Mouse (Mus musculus): ENCODE data around the gene Tnp2. TPM values are rescaled to one million over a fixed set of nuclear protein-coding genes. Genes with fewer than 3 reads are reported as not detected.
"Not testable (repeated sequence)": the region's sequence is repeated elsewhere in the genome, so short reads cannot be mapped to it uniquely, and the experiment has no call there.

The Tnp2 gene
- polyA plus RNA-seq, 1 experiment from 2014 or later: not detected

DNA sequence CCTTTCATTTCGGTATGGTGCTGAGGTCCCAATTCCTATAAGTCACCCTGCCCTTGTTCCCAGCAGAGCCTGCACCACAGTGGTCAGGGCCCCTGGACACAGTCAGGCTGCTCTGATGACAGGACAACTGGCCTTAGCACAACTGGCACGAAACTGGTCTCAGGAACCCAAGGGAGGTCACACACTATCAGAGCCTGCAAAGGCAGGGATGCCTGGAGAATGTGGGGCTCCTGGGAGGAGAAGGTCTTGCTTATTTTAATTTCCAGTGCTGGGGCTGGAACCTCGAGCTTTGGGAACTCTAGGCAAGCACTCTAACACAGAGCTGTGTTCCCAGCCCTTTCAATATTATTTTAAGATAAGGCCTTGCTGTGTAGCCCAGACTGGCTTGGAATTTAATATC lies 31.5 kb upstream of the Tnp2 start:
- Histone ChIP-seq H3K9me3 (no peaks in the 10 kb centered on the region), H3K4me1 (replicated peaks) (peaks cover 8% of the 10 kb centered on the region; the same call in 1 of the 2 replicates), H3K9ac (no peak overlapping the region), H3K4me3 (replicated peaks) (no peak overlapping the region), H3K27ac (no peak overlapping the region), H3K36me3 (no peaks in the 10 kb centered on the region), H3K4me2 (replicated peaks) (no peak overlapping the region), H3K27me3 (replicated peaks) (no peaks in the 10 kb centered on the region)
- ATAC-seq: no peak
- WGBS: 74% methylated on average over 3 of the region's 3 CpGs

DNA sequence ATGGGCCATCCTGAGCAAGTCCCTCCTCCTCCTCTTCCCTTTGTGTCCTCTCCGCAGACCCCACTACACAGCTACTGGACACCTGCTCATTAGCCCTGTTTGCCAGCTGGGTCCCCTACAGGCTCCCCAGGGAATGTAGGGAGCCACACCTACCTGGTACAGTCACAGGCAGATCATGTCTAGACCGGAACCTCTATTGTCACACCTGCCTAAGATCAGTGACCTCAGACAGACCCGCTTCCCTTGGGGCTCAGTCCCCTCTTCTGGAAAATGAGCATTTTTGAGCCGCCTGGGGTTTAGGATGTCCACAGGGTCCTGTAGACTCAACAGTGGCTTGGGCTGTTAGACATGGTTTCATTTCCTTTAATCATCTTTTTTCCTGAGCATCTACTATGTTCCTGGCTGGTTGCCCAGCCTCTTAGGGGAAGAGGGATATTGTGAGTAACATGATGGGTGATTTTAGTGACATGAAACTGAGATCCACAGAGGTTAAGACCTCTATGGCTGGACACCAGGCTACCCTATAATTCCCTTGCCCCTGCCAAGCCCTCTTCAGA lies 30.2 kb upstream of the Tnp2 start:
- Histone ChIP-seq H3K9me3 (no peaks in the 10 kb centered on the region), H3K4me1 (replicated peaks) (peaks cover 8% of the 10 kb centered on the region; the same call in 1 of the 2 replicates), H3K27me3 (replicated peaks) (no peaks in the 10 kb centered on the region), H3K9ac (no peak overlapping the region), H3K36me3 (no peaks in the 10 kb centered on the region), H3K4me3 (replicated peaks) (no peak overlapping the region), H3K27ac (no peak overlapping the region), H3K4me2 (replicated peaks) (no peak overlapping the region)
- 79% methylated on average over 4 of the region's 4 CpGs for WGBS
- no peak for ATAC-seq

DNA sequence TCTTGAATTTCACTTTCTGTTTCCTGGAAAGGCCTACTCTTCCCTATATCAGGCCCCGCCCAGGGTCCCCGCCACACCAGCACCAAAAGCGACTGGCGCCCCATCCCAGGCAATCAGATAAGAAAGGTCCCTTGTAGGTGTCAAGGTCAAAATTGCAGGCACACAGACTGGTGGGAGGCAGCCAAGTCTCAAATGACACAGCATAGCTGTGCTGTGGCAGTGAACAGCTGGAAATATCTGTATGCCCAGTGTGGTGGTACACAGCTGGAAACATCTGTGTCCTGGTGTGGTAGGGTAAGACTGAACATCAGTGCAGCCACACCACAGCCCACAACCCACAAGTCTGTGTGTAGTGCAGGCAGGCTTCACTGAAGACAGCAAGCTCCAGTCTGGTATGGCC lies 26.4 kb upstream of the Tnp2 start:
- peak; percentile 29; the same call in 1 of the 2 replicates for ATAC-seq
- H3K36me3 ChIP-seq: no peaks in the 10 kb centered on the region
- H3K27me3 ChIP-seq (replicated peaks): no peaks in the 10 kb centered on the region
- no peak overlapping the region for H3K4me3 ChIP-seq (replicated peaks)
- H3K9ac ChIP-seq: no peak overlapping the region
- H3K27ac ChIP-seq: no peak overlapping the region
- 57% methylated on average over 4 of the region's 4 CpGs for WGBS
- H3K4me2 ChIP-seq (replicated peaks): no peak overlapping the region
- H3K9me3 ChIP-seq: no peaks in the 10 kb centered on the region
- 0 out of 2 replicates have a peak, but pooled peaks cover 3% of the 10 kb centered on the region for H3K4me1 ChIP-seq (replicated peaks)

DNA sequence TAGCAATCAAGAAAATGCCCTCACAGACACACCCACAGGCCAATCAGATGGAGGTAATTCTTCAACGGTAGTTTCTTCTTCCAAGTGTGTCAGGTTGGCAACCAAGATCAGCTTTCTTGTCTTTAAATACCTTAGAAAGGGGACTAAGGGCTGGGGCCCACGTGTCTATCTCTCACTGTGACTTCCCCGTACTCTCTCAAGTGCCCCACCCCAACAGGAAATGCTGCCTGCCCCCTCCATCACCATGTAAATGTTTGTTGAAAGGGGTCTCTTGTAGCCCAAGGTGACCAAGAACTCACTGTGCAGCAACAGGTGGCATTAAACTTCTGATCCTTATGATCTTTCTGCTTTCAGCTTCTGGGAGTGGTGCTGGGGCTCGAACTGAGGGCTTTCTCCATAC lies 25.3 kb upstream of the Tnp2 start:
- H3K9me3 ChIP-seq: no peaks in the 10 kb centered on the region
- H3K9ac ChIP-seq: no peak overlapping the region
- H3K4me3 ChIP-seq (replicated peaks): no peak overlapping the region
- ATAC-seq: no peak
- H3K4me2 ChIP-seq (replicated peaks): no peak overlapping the region
- WGBS: 75% methylated on average over 4 of the region's 4 CpGs
- 0 out of 2 replicates have a peak, but pooled peaks cover 3% of the 10 kb centered on the region for H3K4me1 ChIP-seq (replicated peaks)
- H3K27ac ChIP-seq: no peak overlapping the region
- no peaks in the 10 kb centered on the region for H3K36me3 ChIP-seq
- no peaks in the 10 kb centered on the region for H3K27me3 ChIP-seq (replicated peaks)

DNA sequence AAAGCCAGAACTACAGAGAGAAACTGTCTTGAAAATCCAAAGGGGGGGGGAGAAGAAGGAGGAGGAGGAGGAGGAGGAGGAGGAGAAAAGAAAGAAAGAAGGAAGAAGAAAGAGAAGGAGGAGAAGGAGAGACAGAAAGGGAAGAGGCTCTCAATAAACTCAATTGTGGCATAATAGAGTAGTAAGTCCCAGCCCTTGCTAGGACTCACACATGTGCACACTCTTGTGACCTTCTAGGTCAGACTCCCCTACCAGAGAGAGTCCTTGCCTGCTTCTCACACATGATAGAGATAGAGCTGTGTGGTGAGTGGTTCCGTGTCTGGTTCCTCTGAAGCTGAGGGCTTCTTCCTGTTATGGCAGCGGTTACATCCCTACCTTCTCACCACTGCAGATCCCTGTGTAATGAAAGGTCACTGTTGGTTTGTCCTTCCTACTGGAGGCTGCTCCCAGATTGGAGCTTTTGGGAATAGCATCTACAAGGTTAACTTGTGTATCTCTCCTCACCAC lies 24.5 kb upstream of the Tnp2 start, which contains the start of gene Gm11172:
Gene Gm11172 (plus strand): TSS at position 51 of the 507 bp plus-strand sequence.
- no peaks in the 10 kb centered on the region for H3K27me3 ChIP-seq (replicated peaks)
- H3K4me3 ChIP-seq (replicated peaks): no peak within 1 kb of the TSS
- 94% methylated on average over 2 of the region's 2 CpGs for WGBS
- no peak within 1 kb of the TSS for H3K27ac ChIP-seq
- H3K9ac ChIP-seq: no peak within 1 kb of the TSS
- no peaks in the 10 kb centered on the region for H3K36me3 ChIP-seq
- no peak within 1 kb of the TSS for H3K4me2 ChIP-seq (replicated peaks)
- no peaks in the 10 kb centered on the region for H3K4me1 ChIP-seq (replicated peaks)
- H3K9me3 ChIP-seq: no peaks in the 10 kb centered on the region
- no peak for ATAC-seq

DNA sequence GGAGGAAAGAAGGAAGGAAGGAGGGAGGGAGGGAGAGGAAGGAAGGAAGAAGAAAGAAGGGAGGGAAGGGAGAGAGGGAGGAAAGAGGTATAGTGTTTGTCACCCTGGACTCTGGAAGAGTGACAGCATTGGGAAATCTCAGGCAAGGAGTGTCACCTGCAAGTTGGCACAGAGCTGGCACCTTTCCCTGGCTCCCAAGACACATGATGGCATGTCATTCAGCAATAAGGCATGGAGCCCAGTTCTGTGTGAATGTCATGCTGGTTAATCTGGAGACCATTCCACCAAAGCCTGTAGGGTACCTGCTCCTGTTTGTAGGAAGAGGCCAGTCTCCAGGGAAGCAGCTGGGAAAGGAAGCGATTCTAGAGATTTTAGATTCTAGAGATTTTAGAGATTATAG lies 21.9 kb upstream of the Tnp2 start:
- Histone ChIP-seq H3K27ac (no peak overlapping the region), H3K36me3 (no peaks in the 10 kb centered on the region), H3K27me3 (replicated peaks) (no peaks in the 10 kb centered on the region), H3K4me1 (replicated peaks) (no peaks in the 10 kb centered on the region), H3K9me3 (no peaks in the 10 kb centered on the region), H3K4me3 (replicated peaks) (no peak overlapping the region), H3K9ac (no peak overlapping the region), H3K4me2 (replicated peaks) (no peak overlapping the region)
- ATAC-seq: no peak
- 88% methylated on average over 1 of the region's 1 CpGs for WGBS

DNA sequence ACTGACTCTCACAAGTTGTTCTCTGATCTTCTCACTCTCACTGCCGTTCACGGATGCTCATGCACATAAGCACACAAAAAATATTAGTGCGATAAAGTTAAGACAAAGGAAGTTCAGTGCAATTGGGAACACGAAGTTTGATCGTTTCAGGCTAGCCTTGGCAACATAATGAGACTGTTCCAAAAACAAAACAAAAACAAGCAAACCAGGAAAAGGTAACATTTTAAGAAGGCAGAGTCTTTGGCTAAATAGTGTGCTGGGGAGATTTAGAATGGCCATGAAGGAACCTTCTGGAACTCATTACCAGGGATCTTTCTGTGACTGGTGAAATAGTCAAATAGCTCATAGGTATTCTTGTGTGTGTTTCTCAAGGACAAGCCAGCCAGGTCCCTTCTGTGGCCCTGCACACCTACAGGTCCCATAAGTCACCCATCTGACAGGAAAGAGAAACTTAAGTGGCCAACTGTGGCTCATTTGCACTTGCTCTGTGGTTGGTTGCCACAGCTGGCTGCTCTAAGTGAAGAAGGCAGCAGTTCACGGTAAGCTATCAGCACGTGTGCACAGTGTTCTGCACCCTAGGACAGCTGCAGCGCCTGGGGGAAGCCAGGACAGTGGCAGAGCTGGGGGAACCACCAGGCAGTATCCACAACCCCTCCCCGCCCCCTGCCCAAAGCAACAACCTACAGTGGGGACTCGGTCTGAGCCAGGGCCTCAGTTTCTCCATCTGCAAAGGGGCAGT lies 17.5 kb upstream of the Tnp2 start, which contains the start of gene Prm1:
Gene Prm1 (minus strand): TSS at position 51 of the 739 bp plus-strand sequence.
- no peak within 1 kb of the TSS for H3K9ac ChIP-seq
- H3K27ac ChIP-seq: no peak within 1 kb of the TSS
- 85% methylated on average over 10 of the region's 10 CpGs for WGBS
- no peaks in the 10 kb centered on the region for H3K27me3 ChIP-seq (replicated peaks)
- no peak within 1 kb of the TSS for H3K4me2 ChIP-seq (replicated peaks)
- no peak within 1 kb of the TSS for H3K4me3 ChIP-seq (replicated peaks)
- ATAC-seq: no peak
- no peaks in the 10 kb centered on the region for H3K9me3 ChIP-seq
- H3K36me3 ChIP-seq: no peaks in the 10 kb centered on the region
- no peaks in the 10 kb centered on the region for H3K4me1 ChIP-seq (replicated peaks)

DNA sequence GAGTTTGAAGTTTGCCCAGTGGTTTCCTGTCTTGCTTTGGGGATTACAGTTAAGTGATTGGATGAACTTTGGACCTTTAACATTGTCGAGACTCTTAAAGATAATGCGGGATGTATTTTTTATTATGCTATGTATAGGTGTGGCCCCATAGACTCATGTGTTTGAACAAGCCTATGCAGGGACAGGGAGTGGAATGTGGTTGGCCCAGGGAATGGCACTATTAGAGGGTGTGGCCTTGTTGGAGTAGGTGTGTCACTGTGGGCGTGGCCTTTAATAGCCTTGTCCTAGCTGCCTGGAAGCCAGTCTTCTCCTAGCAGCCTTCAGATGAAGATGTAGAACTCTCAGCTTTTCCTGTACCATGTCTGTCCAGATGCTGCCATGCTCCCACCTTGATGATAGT lies 14.0 kb upstream of the Tnp2 start:
- peak; percentile 95 for ATAC-seq
- H3K4me2 ChIP-seq (replicated peaks); H3K36me3 ChIP-seq; H3K9ac ChIP-seq; H3K4me1 ChIP-seq (replicated peaks); H3K4me3 ChIP-seq (replicated peaks); H3K27ac ChIP-seq; H3K27me3 ChIP-seq (replicated peaks); H3K9me3 ChIP-seq: not testable (repeated sequence)
- whole genome bisulfite sequencing: 65% methylated on average over 3 of the region's 3 CpGs

DNA sequence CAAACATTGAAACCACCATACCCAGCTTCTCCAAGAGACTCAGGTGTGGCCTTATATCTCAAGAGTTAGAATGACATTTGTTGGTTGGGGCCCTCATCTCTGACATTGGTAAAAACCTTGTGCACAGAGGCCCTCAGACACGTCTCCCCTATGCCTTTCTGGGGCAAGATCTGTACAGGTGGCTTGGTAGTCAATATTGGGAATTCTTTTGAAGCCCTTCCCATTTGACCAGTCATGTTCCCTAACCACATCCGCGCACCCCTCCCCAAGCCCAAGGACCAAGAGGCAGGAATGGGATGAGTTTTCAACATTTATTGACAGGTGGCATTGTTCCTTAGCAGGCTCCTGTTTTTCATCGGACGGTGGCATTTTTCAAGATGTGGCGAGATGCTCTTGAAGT lies 7.6 kb upstream of the Tnp2 start, which contains the start of gene Prm2:
Gene Prm2 (minus strand): TSS at position 101 of the 400 bp plus-strand sequence.
- H3K4me2 ChIP-seq (replicated peaks): no peak within 1 kb of the TSS
- ATAC-seq: no peak
- no peak within 1 kb of the TSS for H3K9ac ChIP-seq
- no peaks in the 10 kb centered on the region for H3K36me3 ChIP-seq
- no peaks in the 10 kb centered on the region for H3K4me1 ChIP-seq (replicated peaks)
- peaks cover 18% of the 10 kb centered on the region for H3K27me3 ChIP-seq (replicated peaks)
- H3K4me3 ChIP-seq (replicated peaks): no peak within 1 kb of the TSS
- WGBS: 75% methylated on average over 6 of the region's 6 CpGs
- H3K9me3 ChIP-seq: no peaks in the 10 kb centered on the region
- H3K27ac ChIP-seq: no peak within 1 kb of the TSS

DNA sequence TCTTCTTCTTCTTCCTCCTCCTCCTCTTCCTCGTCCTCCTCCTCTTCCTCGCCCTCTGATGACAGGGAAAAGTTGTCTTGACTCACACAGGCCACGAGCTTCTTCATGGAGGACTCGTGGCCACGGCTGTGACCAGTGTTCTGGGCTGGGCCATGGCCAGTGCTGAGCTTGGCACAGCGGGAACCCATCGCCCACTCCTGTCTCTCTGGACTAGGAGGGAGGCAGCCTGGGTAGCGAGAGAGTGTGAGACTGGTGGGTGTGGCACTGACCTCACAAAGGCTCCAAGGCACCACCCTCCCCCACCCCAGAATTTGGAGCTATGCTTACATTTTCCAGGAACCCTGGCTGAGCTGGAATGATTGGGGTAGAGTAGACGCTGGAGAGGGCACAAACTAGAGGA lies 2.2 kb upstream of the Tnp2 start, which contains the start of gene Prm3:
Gene Prm3 (minus strand): TSS at position 213 of the 400 bp plus-strand sequence.
- Histone ChIP-seq H3K4me3 (replicated peaks) (no peak within 1 kb of the TSS), H3K9me3 (no peaks in the 10 kb centered on the region), H3K27ac (no peak within 1 kb of the TSS), H3K9ac (no peak within 1 kb of the TSS), H3K27me3 (replicated peaks) (peaks cover 1% of the 10 kb centered on the region; the same call in 1 of the 2 replicates), H3K4me1 (replicated peaks) (peaks cover 5% of the 10 kb centered on the region; the same call in 1 of the 2 replicates), H3K4me2 (replicated peaks) (no peak within 1 kb of the TSS), H3K36me3 (no peaks in the 10 kb centered on the region)
- WGBS: 72% methylated on average over 9 of the region's 9 CpGs
- no peak for ATAC-seq

DNA sequence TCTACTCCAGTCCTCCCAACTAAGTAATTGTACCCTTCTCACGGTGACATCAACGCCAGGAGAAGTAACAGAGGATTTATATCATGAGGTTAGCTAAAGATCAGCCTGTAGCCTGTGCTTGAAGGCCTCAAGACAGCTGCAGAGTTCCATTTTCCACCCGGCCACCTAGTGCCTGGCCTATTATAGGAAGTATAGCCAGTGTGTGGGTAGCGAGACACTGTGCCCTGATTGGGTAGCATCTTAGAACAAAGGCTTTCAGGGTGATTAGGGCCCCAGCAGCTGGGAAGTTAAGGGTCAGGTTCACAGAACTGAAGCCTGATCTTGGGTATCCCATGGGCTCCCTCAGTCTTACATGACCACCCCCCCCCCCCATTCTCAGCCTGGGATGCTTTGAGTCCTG lies 406 bp upstream of the Tnp2 start:
- Histone ChIP-seq H3K4me3 (replicated peaks) (no peak overlapping the region), H3K4me2 (replicated peaks) (no peak overlapping the region), H3K4me1 (replicated peaks) (peaks cover 12% of the 10 kb centered on the region; the same call in 1 of the 2 replicates), H3K9me3 (no peaks in the 10 kb centered on the region), H3K27ac (no peak overlapping the region), H3K9ac (no peak overlapping the region), H3K36me3 (no peaks in the 10 kb centered on the region), H3K27me3 (replicated peaks) (no peaks in the 10 kb centered on the region)
- 80% methylated on average over 4 of the region's 4 CpGs for WGBS
- ATAC-seq: no peak

DNA sequence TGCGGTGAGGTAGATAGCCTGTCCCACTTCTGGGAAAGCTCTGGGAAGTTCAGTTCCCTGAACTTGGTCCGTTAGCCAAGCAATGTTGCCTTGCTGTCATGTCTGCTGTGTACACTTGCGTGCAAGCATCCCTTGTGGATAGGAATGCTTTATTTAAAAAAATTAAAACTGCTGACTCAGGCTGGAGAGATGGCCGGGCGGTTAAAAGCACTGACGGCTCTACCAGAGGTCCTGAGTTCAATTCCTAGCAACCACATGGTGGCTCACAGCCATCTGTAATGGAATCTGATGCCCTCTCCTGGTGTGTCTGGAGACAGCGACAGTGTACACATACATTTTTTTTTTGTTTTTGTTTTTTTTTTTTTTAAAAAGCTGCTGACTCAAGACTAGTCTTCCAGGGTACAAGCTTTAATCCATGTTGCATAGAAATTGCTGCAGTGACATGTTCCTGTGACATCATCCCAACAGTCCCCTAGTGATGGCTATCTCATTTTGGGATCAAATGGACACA lies 857 bp downstream of the Tnp2 start:
- H3K4me1 ChIP-seq (replicated peaks): peaks cover 24% of the 10 kb centered on the region
- no peaks in the 10 kb centered on the region for H3K27me3 ChIP-seq (replicated peaks)
- ATAC-seq: no peak
- H3K9ac ChIP-seq: no peak overlapping the region
- H3K9me3 ChIP-seq: no peaks in the 10 kb centered on the region
- no peak overlapping the region for H3K27ac ChIP-seq
- no peak overlapping the region for H3K4me2 ChIP-seq (replicated peaks)
- no peaks in the 10 kb centered on the region for H3K36me3 ChIP-seq
- H3K4me3 ChIP-seq (replicated peaks): no peak overlapping the region
- WGBS: 83% methylated on average over 7 of the region's 7 CpGs

Measured in intestine, embryonic 15.5 days (tissue).